Comparison of ENCODE assay signal across 8 mouse cellular contexts in genomic region chr1:180794170-180794569, GRCm38 (mm10). TPM values are rescaled to one million over a fixed set of nuclear protein-coding genes. Genes with fewer than 3 reads are reported as not detected.
DNase-seq lines count a peak whose midpoint lies in the region; ATAC-seq lines count a peak whose summit lies in the region.

No protein-coding gene starts in this region.

- no peak overlapping the region for H3K27ac ChIP-seq in forebrain, embryonic 14.5 days (ENCODE audit: low read depth, low read length)
- no peak overlapping the region for H3K27ac ChIP-seq in midbrain, embryonic 16.5 days (ENCODE audit: low read length)

- H3K4me3 ChIP-seq in forebrain, embryonic 14.5 days (ENCODE audit: low read depth, low read length) = peak overlapping the region; percentile 31
- peak overlapping the region; percentile 29 for H3K4me3 ChIP-seq in midbrain, embryonic 16.5 days (ENCODE audit: low read depth, low read length)

- DNase-seq in layer of hippocampus, postnatal 10 days (ENCODE audit: low spot score in 2 of 2) = peak; percentile 40 to 41
- no peak for DNase-seq in layer of hippocampus, postnatal 14 days (ENCODE audit: low spot score in 2 of 2)
- DNase-seq in cerebellum, adult 18-20 months = peak; percentile 75 to 80
- peak; percentile 55 for DNase-seq in forebrain, embryonic 14.5 days (ENCODE audit: low spot score)
- DNase-seq in kidney, postnatal 4 days = peak; percentile 67 to 82
- no peak for DNase-seq in frontal cortex, adult 2 months (ENCODE audit: extremely low spot score in 1 of 2, low spot score in 1 of 2)
- no peak for DNase-seq in layer of hippocampus, adult 11-12 months (ENCODE audit: low spot score)

- H3K9me3 ChIP-seq in forebrain, embryonic 14.5 days (replicated peaks; ENCODE audit: control insufficient read depth, low read length) = no peaks in the 10 kb centered on the region
- no peaks in the 10 kb centered on the region for H3K9me3 ChIP-seq in midbrain, embryonic 16.5 days (replicated peaks; ENCODE audit: control insufficient read depth, low read length, poor library complexity, severe bottlenecking)

- peak overlapping the region; percentile 54 for H3K9ac ChIP-seq in forebrain, embryonic 14.5 days (ENCODE audit: low read length)
- peak overlapping the region; percentile 40; the same call in 1 of the 2 replicates for H3K9ac ChIP-seq in midbrain, embryonic 16.5 days (ENCODE audit: low read depth, low read length)

- WGBS in forebrain, embryonic 14.5 days = under 1% methylated on average over 21 of the region's 21 CpGs
- WGBS in midbrain, embryonic 16.5 days = 1% methylated on average over 21 of the region's 21 CpGs

- peak overlapping the region; percentile 64 for H3K4me2 ChIP-seq in forebrain, embryonic 14.5 days (ENCODE audit: low read length)
- H3K4me2 ChIP-seq in midbrain, embryonic 16.5 days (ENCODE audit: low read length) = peak overlapping the region; percentile 58

- H3K4me1 ChIP-seq in forebrain, embryonic 14.5 days (ENCODE audit: control insufficient read depth, insufficient read depth, low read length) = 0 out of 2 replicates have a peak, but pooled peaks cover 7% of the 10 kb centered on the region
- peaks cover 2% of the 10 kb centered on the region; the same call in 1 of the 2 replicates for H3K4me1 ChIP-seq in midbrain, embryonic 16.5 days (ENCODE audit: control insufficient read depth, insufficient read depth, low read length)

- no peaks in the 10 kb centered on the region; the same call in 1 of the 2 replicates for H3K27me3 ChIP-seq in forebrain, embryonic 14.5 days (replicated peaks; ENCODE audit: control insufficient read depth, insufficient read depth, low read length)
- H3K27me3 ChIP-seq in midbrain, embryonic 16.5 days (ENCODE audit: control insufficient read depth, insufficient read depth, low read depth, low read length) = no peaks in the 10 kb centered on the region

- no peaks in the 10 kb centered on the region for H3K36me3 ChIP-seq in forebrain, embryonic 14.5 days (ENCODE audit: control insufficient read depth, insufficient read depth, low read length)
- no peaks in the 10 kb centered on the region for H3K36me3 ChIP-seq in midbrain, embryonic 16.5 days (ENCODE audit: control insufficient read depth, insufficient read depth, low read length)

- ATAC-seq in forebrain, embryonic 14.5 days = peak; percentile 74
- peak; percentile 68 for ATAC-seq in midbrain, embryonic 16.5 days

RNA-seq across cellular contexts. Expression of gene H3f3a, which starts 19.6 kb away (rescaled TPM):
- 100 to 1,000 TPM; 476 to 478 TPM for total RNA-seq in layer of hippocampus, postnatal 10 days (2021)
- total RNA-seq in layer of hippocampus, postnatal 14 days (2021) = 100 to 1,000 TPM; 418 to 459 TPM
- polyA plus RNA-seq in forebrain, embryonic 14.5 days (2014; fragmentation: Nextera tagmentation; extraction: Ambion mirVana) = 4,992 and 5,015 TPM in 2 replicates
- 2,888 and 3,200 TPM in 2 replicates for polyA plus RNA-seq in midbrain, embryonic 16.5 days (2015; fragmentation: Nextera tagmentation; extraction: Ambion mirVana)
- polyA plus RNA-seq in frontal cortex, adult 2 months (2012; rRNA removed) = 502 and 559 TPM in 2 replicates

RNA-seq across cellular contexts. Expression of gene Sde2, which starts 56.8 kb away (rescaled TPM):
- total RNA-seq in layer of hippocampus, postnatal 10 days (2021) = 10 to 100 TPM; 20.9 to 22.4 TPM
- 10 to 100 TPM; 21.2 to 22.8 TPM for total RNA-seq in layer of hippocampus, postnatal 14 days (2021)
- 22.7 and 25.5 TPM in 2 replicates for polyA plus RNA-seq in forebrain, embryonic 14.5 days (2014; fragmentation: Nextera tagmentation; extraction: Ambion mirVana)
- polyA plus RNA-seq in midbrain, embryonic 16.5 days (2015; fragmentation: Nextera tagmentation; extraction: Ambion mirVana) = 32.1 and 32.9 TPM in 2 replicates
- polyA plus RNA-seq in frontal cortex, adult 2 months (2012; rRNA removed) = 19.2 and 19.6 TPM in 2 replicates

Comparison
In these comparisons a context has a peak if more than half of its experiments do, and no peak if none do; other contexts are left out.
1. DNase-seq: peak in layer of hippocampus, postnatal 10 days (2 of 2), cerebellum, adult 18-20 months (2 of 2), forebrain, embryonic 14.5 days (single experiment) and kidney, postnatal 4 days (2 of 2); none in layer of hippocampus, postnatal 14 days (0 of 2), frontal cortex, adult 2 months (0 of 2) and layer of hippocampus, adult 11-12 months (single experiment).